Mouse (Mus musculus) MN1 (cell line): ENCODE measurements around the gene Rrm2.

ENCODE experiments used
- DNase-seq: peaks from one replicate; pipeline ENCODE4 v3.0.0-alpha.2; 2016; ENCODE audit warnings: low spot score

Rrm2 gene

DNA sequence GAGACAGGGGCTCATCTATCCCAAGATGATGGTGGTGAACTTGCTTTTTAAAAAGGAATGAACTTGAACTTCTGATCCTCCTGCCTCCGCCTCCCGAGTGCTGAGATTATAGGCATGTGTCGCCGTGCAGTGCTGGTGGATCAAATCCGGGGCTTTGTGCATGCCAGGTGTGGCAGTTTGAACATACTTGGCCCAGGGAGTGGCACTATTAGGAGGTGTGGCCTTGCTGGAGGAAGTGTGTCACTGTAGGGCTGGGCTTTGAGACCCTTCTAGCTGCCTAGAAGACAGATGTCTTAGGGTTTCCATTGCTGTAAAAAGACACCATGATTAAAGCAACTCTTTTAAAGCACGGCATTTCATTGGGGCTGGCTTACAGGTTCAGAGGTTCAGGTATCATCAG, 42.5 kb downstream of the Rrm2 start:
- DNase-seq: no peak

DNA sequence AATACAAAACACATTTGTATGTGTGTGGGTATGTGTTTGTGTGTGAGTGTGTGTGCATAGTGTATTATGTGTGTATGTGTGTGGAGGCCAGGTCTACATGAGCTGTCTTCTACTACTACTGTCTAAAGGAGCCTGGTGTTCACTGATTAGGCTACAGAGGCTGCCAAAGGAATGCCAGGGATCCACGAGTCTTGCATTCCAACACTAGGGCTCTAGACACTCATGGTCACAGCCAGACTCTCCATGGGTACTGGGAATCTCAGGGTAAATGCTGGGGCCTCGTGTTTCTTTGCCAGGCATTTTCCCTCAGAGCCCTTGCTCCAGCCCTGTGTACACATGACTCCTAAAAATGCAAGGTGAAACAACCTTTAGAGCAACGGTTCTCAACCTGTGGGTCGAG, 45.6 kb downstream of the Rrm2 start:
- no peak for DNase-seq

DNA sequence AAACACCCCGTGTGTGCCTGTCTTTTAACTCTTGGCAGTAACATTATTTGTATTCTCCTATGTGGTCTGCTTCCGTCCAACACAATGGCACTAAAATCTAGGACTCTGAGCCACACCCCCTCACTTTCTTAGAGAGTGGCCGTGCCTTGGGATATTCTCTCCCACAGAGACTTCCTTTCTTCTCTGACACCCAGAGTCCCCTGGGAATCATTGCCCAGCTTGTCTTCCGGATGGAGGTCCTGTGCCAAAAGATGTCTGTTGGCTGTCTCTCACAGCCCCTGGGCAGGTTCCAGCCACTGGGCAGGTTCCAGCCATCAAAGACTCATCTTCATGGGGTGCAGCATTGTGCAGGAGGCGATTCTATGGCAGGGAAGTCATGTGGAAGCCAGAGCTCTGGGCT, 46.7 kb downstream of the Rrm2 start:
- no peak for DNase-seq

- no peak for DNase-seq
Measured at GRCm38 (mm10) chr12:24755471-24755870, 47.4 kb downstream of the Rrm2 start.

- DNase-seq: no peak
Measured at GRCm38 (mm10) chr12:24757387-24757786, 49.3 kb downstream of the Rrm2 start.

GRCm38 (mm10) chr12:24758374-24758773, 50.3 kb downstream of the Rrm2 start:
- no peak for DNase-seq

GRCm38 (mm10) chr12:24762253-24762652, 54.2 kb downstream of the Rrm2 start:
- DNase-seq: no peak
